ENCODE assay signal across 10 mouse cellular contexts in the genomic region with DNA sequence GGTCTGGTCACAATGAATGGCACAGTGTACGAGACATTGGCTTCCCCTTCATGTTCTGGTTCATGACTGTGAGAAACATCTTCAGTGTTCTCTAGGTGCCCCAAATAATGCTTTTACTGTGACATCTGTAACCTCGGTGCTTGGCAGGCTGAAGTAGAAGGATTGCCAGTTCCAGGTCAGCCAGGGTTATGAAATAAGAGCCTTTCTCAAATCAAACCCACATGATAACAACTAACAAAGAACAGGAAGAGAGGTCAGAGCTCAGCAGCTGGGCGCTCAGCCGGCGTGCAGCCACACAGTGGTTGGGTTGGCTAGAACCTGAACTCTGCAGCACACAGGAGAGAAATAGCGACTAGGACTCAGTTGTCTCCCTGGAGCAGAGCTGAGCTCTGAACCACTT.
DNase-seq lines count a peak whose midpoint lies in the region; ATAC-seq lines count a peak whose summit lies in the region.
"Had no signal": no experiment of that assay in that cellular context is flagged by ENCODE, and none has a peak within 500 bp of the region (broad histone marks: within the 10 kb centered on the region; RNA-seq: fewer than 3 reads in every experiment).

No protein-coding gene starts in this region.

- 62% methylated on average over 6 of the region's 6 CpGs for WGBS in heart, embryonic 11.5 days (ENCODE audit: insufficient replicate concordance)

- H3K4me1 ChIP-seq in heart, embryonic 11.5 days (ENCODE audit: control insufficient read depth, insufficient read depth, low read length): no peaks in the 10 kb centered on the region
- H3K4me1 ChIP-seq: midbrain, embryonic 15.5 days had no signal

- no peak overlapping the region for H3K4me2 ChIP-seq in heart, embryonic 11.5 days
- H3K4me2 ChIP-seq: midbrain, embryonic 15.5 days had no signal

- DNase-seq in heart, adult 8-10 months (ENCODE audit: low spot score): peak; percentile 42
- peak; percentile 74 for DNase-seq in 416B (ENCODE audit: low read depth)
- DNase-seq in kidney, postnatal 10 days: peak; percentile 27
- no peak for DNase-seq in cerebellum, adult 9-10 months
- DNase-seq in layer of hippocampus, adult 9-10 months (ENCODE audit: low spot score): no peak
- no peak for DNase-seq in thymus, postnatal 36 days

- H3K27ac ChIP-seq in heart, embryonic 11.5 days (ENCODE audit: low read depth, low read length): no peak overlapping the region
- H3K27ac ChIP-seq: liver, embryonic 14.5 days; midbrain, embryonic 15.5 days had no signal

- no peak for ATAC-seq in heart, embryonic 11.5 days (replicated peaks; ENCODE audit: insufficient number of reproducible peaks, low FRiP score, low TSS enrichment)
- ATAC-seq in common myeloid progenitor, adult 5-6 weeks (replicated peaks; ENCODE audit: low read depth, poor library complexity, severe bottlenecking): peak; percentile 66
- ATAC-seq: midbrain, embryonic 15.5 days had no signal

- no peak overlapping the region for H3K4me3 ChIP-seq in heart, embryonic 11.5 days (ENCODE audit: low read depth, low read length)
- H3K4me3 ChIP-seq: midbrain, embryonic 15.5 days had no signal

- no peaks in the 10 kb centered on the region for H3K36me3 ChIP-seq in heart, embryonic 11.5 days (ENCODE audit: control insufficient read depth, insufficient read depth, low read length)
- H3K36me3 ChIP-seq: midbrain, embryonic 15.5 days had no signal

- H3K27me3 ChIP-seq in heart, embryonic 11.5 days (ENCODE audit: control insufficient read depth, insufficient read depth, low read length): no peaks in the 10 kb centered on the region
- H3K27me3 ChIP-seq: midbrain, embryonic 15.5 days had no signal

- no peaks in the 10 kb centered on the region for H3K9me3 ChIP-seq in heart, embryonic 11.5 days (replicated peaks; ENCODE audit: control insufficient read depth, low read length)
- H3K9me3 ChIP-seq: midbrain, embryonic 15.5 days had no signal

- no peak overlapping the region for H3K9ac ChIP-seq in heart, embryonic 11.5 days (ENCODE audit: low read depth, low read length)
- H3K9ac ChIP-seq: midbrain, embryonic 15.5 days had no signal

Comparison
In these comparisons a context has a peak if more than half of its experiments do, and no peak if none do; other contexts are left out.
1. DNase-seq: peak in heart, adult 8-10 months (single experiment), 416B (single experiment) and kidney, postnatal 10 days (single experiment); none in cerebellum, adult 9-10 months (single experiment), layer of hippocampus, adult 9-10 months (single experiment) and thymus, postnatal 36 days (0 of 2).